Comparison of ENCODE assay signal across 35 mouse cellular contexts in genomic region chr14:7934166-7934565, GRCm38 (mm10). TPM values are rescaled to one million over a fixed set of nuclear protein-coding genes. Genes with fewer than 3 reads are reported as not detected.
DNase-seq lines count a peak whose midpoint lies in the region; ATAC-seq and TF ChIP-seq lines count a peak whose summit lies in the region.
"Had no signal": no experiment of that assay in that cellular context is flagged by ENCODE, and none has a peak within 500 bp of the region (broad histone marks: within the 10 kb centered on the region; RNA-seq: fewer than 3 reads in every experiment).

No protein-coding gene starts in this region.

- H3K27me3 ChIP-seq in embryonic facial prominence, embryonic 13.5 days, result no peaks in the 10 kb centered on the region
- no peaks in the 10 kb centered on the region for H3K27me3 ChIP-seq in embryonic facial prominence, embryonic 10.5 days (replicated peaks; ENCODE audit: low read depth, poor library complexity, severe bottlenecking)
- H3K27me3 ChIP-seq: intestine, embryonic 15.5 days; limb, embryonic 13.5 days had no signal

- TF ChIP-seq POLR2A in lung, adult 2 months (IDR thresholded peaks at IDR 0.05; ENCODE audit: borderline replicate concordance, extremely low read depth, low read depth, low read length), result no peak

- no peak overlapping the region for H3K4me3 ChIP-seq in embryonic facial prominence, embryonic 13.5 days
- no peak overlapping the region for H3K4me3 ChIP-seq in embryonic facial prominence, embryonic 10.5 days
- H3K4me3 ChIP-seq in lung, adult 2 months (replicated peaks; ENCODE audit: extremely low read depth, low read depth, low read length), result no peak overlapping the region
- H3K4me3 ChIP-seq: heart, embryonic 10.5 days; intestine, embryonic 15.5 days; limb, embryonic 13.5 days had no signal

- no peaks in the 10 kb centered on the region for H3K9me3 ChIP-seq in embryonic facial prominence, embryonic 13.5 days
- no peaks in the 10 kb centered on the region for H3K9me3 ChIP-seq in embryonic facial prominence, embryonic 10.5 days
- H3K9me3 ChIP-seq: heart, embryonic 10.5 days; intestine, embryonic 15.5 days; limb, embryonic 13.5 days had no signal

- H3K4me1 ChIP-seq in embryonic facial prominence, embryonic 13.5 days, result peaks cover 18% of the 10 kb centered on the region
- H3K4me1 ChIP-seq in embryonic facial prominence, embryonic 10.5 days, result peaks cover 6% of the 10 kb centered on the region; the same call in 1 of the 2 replicates
- H3K4me1 ChIP-seq in lung, adult 2 months (ENCODE audit: control insufficient read depth, insufficient read depth, low read length), result no peaks in the 10 kb centered on the region
- H3K4me1 ChIP-seq: intestine, embryonic 15.5 days had no signal

- TF ChIP-seq CTCF in lung, adult 2 months (IDR thresholded peaks at IDR 0.05; ENCODE audit: insufficient read depth, low read length), result no peak

- no peak for DNase-seq in embryonic facial prominence, embryonic 10.5 days (ENCODE audit: low spot score)
- DNase-seq in 3T3-L1 (ENCODE audit: low read depth, low spot score), result peak; percentile 22
- DNase-seq in lung, adult 2 months, result no peak
- no peak for DNase-seq in spleen, postnatal 4 days (ENCODE audit: low spot score in 2 of 2)
- no peak for DNase-seq in frontal cortex, postnatal 36 days (ENCODE audit: low spot score in 2 of 2)
- DNase-seq: cerebellum, adult 2 months; cerebellum, postnatal 25 days; embryo, embryonic 11 days; forebrain, postnatal 0 days; heart, postnatal 4 days; kidney, adult 8-10 months; kidney, postnatal 10 days; thymus, adult 18-20 months; thymus, postnatal 4 days had no signal

- 74% methylated on average over 7 of the region's 7 CpGs for WGBS in embryonic facial prominence, embryonic 13.5 days
- WGBS in embryonic facial prominence, embryonic 10.5 days, result 93% methylated on average over 7 of the region's 7 CpGs
- 91% methylated on average over 7 of the region's 7 CpGs for WGBS in lung, adult 2 months

- H3K4me2 ChIP-seq in embryonic facial prominence, embryonic 13.5 days, result no peak overlapping the region
- H3K4me2 ChIP-seq: intestine, embryonic 15.5 days; limb, embryonic 13.5 days; midbrain, embryonic 11.5 days had no signal

- H3K36me3 ChIP-seq in embryonic facial prominence, embryonic 13.5 days, result peaks cover 76% of the 10 kb centered on the region
- peaks cover 76% of the 10 kb centered on the region for H3K36me3 ChIP-seq in embryonic facial prominence, embryonic 10.5 days (replicated peaks)

- peak overlapping the region; percentile 64; the same call in 1 of the 2 replicates for H3K27ac ChIP-seq in embryonic facial prominence, embryonic 13.5 days
- no peak overlapping the region for H3K27ac ChIP-seq in embryonic facial prominence, embryonic 10.5 days (replicated peaks)
- H3K27ac ChIP-seq: heart, embryonic 10.5 days; intestine, embryonic 15.5 days; limb, embryonic 13.5 days; liver, embryonic 14.5 days; macrophage had no signal

- no peak for ATAC-seq in embryonic facial prominence, embryonic 13.5 days (ENCODE audit: insufficient number of reproducible peaks, insufficient read depth, low FRiP score, low TSS enrichment, low read depth)
- peak; percentile 75 for ATAC-seq in common myeloid progenitor, adult 5-6 weeks (replicated peaks; ENCODE audit: low read depth, poor library complexity, severe bottlenecking)
- peak; percentile 62 for ATAC-seq in megakaryocyte, adult 5-6 weeks (ENCODE audit: poor library complexity, severe bottlenecking)
- ATAC-seq: forebrain, postnatal 0 days; hindbrain, embryonic 16.5 days; intestine, embryonic 15.5 days had no signal

- H3K9ac ChIP-seq in embryonic facial prominence, embryonic 13.5 days, result no peak overlapping the region
- H3K9ac ChIP-seq: forebrain, postnatal 0 days; intestine, embryonic 15.5 days; limb, embryonic 13.5 days; liver, embryonic 14.5 days had no signal

RNA-seq across cellular contexts. Expression of gene Gm45521, which starts 22.9 kb away (rescaled TPM):
- not detected in 2 replicates for polyA plus RNA-seq in embryonic facial prominence, embryonic 13.5 days (2015; fragmentation: Nextera tagmentation; extraction: Ambion mirVana)
- 0.48 TPM in 1 of 2 replicates, not detected in the other for polyA plus RNA-seq in embryonic facial prominence, embryonic 10.5 days (2016; fragmentation: Nextera tagmentation; extraction: Ambion mirVana)
- total RNA-seq in common myeloid progenitor, adult 5-6 weeks (2017), result not detected in 2 replicates
- total RNA-seq in megakaryocyte, adult 5-6 weeks (2015), result not detected in 2 replicates
- total RNA-seq in megakaryocyte, adult 5-6 weeks (2017), result not detected in 2 replicates
- polyA plus RNA-seq in lung, adult 2 months (2012; rRNA removed), result not detected in 2 replicates
- total RNA-seq: forebrain, postnatal 0 days; gastrocnemius, adult 18-20 months; heart, postnatal 4 days; layer of hippocampus, adult 18-20 months; layer of hippocampus, postnatal 25 days; left cerebral cortex, postnatal 14 days; midbrain, postnatal 0 days had no signal
- polyA plus RNA-seq: cerebellum, adult 2 months; forebrain, embryonic 11.5 days; forebrain, postnatal 0 days; gonadal fat pad, adult 2 months; heart, embryonic 16.5 days; intestine, embryonic 15.5 days; limb, embryonic 13.5 days; liver, embryonic 14.5 days; lung, embryonic 16.5 days; macrophage; neural tube, embryonic 11.5 days; stomach, embryonic 16.5 days had no signal
